Mouse (Mus musculus): Measurements from ENCODE around the gene Tmtc3. TPM values are rescaled to one million over a fixed set of nuclear protein-coding genes. Genes with fewer than 3 reads are reported as not detected.

Gene Tmtc3
- not detected in 2 replicates for polyA plus RNA-seq (2012; ENCODE audit: insufficient read depth, insufficient read length, low replicate concordance, missing spikeins)

DNA sequence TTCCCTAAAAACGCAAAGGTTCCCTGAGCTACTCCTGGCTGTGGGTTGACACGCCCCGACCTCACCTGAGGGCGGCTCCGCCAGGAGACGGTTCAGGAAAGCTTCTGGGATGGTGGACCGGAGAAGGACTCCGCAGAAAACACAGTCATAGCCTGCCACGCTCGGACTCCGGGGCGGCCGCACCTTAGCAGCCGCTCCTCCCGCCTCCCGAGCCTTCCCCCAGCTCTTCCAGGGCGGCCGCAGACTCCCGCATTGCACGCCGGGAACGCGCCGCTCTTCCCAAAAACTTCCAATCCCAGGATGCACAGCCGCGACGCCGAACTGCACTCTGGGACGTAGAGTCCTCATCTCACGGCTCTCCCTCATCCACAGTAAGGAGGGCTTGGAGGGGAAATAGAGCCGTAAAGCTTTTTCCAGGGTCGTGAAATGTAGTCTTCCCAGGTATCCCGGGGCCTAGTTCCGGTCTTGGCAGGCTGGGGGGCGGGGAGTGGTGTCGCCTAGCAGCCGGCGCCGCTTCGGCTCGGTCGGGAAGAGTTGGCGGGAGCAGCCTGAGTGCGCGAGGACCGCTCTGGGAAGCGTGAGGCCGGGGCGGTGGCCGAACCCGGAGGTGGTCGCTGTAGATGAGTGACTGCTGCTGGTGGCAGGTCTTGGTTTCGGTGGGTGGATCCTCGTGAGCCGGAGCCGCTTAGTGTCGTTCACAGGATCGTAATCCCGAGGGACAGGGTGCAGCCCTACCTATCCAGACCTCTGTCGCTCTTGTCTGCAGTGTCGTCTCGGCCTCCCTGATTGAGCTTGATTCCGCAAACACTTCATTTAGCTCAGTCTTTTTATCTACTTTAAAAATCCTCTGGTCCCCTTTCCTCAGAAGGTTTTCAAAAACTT is at the start of gene Tmtc3, which contains the start of gene Cep290:
Tmtc3 (minus strand) TSS at position 254 of the 882 bp plus-strand sequence.
Cep290 (plus strand) TSS at position 462 of the 882 bp plus-strand sequence.
- peak within 1 kb of the TSS; percentile 78 for H3K4me3 ChIP-seq (ENCODE audit: insufficient read depth, low read depth, low read length)
- WGBS = under 1% methylated on average over 63 of the region's 63 CpGs
- no peak within 1 kb of the TSS for H3K27ac ChIP-seq (ENCODE audit: insufficient read depth, low read depth, low read length)
- TF ChIP-seq CTCF (IDR thresholded peaks at IDR 0.05; ENCODE audit: insufficient read depth, low read depth, low read length) (no peak), POLR2A (IDR thresholded peaks at IDR 0.05; ENCODE audit: insufficient read depth, low read depth, low read length) (peak; percentile 63)
- 0 out of 2 replicates have a peak, but pooled peaks cover 2% of the 10 kb centered on the region for H3K4me1 ChIP-seq (ENCODE audit: control insufficient read depth, insufficient read depth, low read length)

DNA sequence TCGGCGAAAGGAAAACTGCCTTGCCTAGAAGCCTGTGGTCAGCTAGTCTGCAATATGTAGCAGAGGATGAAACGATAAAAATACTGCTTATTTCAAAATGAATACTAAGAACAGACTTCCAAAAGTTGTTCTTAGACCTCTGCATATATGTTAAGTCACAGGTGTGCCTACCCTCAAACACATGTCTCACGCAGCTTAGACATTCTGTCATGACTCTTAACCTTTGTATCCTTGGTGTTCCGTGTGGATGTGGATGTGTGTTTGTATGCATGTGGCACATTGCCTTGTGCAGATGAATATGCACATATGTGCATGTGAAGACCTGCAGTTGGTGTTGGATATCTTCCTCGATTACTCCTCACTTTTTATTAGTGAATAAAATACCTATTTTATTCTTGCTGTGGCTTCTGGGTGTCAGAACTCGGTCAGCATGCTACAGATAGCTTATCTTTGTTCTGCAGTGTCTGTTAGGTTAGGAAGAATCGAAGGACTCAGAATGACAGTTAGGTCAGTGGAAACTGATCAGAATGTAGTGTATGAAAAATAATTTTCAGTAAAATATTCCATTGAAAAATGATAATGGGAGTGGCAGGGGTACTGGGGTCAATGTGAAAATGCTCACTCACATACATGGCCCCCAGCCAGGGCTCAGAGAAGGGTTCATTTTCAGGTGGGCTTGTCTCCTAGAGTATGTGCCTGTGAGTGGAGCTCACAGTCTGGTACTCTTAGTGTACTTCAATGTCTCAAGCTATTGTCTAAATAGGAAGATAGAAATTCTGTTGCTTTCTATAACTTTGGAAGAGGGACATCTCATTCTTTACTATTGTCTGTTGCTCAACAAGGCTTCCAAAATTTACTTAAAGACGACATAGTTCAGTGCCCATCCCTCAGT is 37.6 kb upstream of the Tmtc3 start:
- 95% methylated on average over 9 of the region's 9 CpGs for WGBS
- H3K4me1 ChIP-seq (ENCODE audit: control insufficient read depth, insufficient read depth, low read length) = no peaks in the 10 kb centered on the region

DNA sequence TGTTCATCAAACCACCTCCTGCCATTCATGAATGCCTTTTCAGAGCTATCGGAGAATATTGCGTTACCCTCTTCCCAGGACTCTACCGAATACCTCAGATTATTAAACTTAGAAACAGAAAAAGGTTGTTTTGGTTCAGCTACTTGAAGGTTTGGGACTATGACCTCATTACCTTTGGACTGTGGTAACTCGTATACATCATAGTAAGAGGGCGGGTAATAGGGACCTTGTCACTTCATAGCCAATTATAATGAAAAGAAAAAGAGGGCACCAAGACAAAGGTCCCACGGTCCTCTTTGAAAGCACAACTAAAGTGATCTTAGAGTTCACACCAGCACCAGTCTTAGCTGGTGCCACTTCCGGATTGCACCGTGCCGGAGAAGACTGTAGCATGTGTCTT is 35.2 kb upstream of the Tmtc3 start:
- 70% methylated on average over 9 of the region's 9 CpGs for WGBS
- TF ChIP-seq CTCF (IDR thresholded peaks at IDR 0.05; ENCODE audit: insufficient read depth, low read depth, low read length) (no peak), POLR2A (IDR thresholded peaks at IDR 0.05; ENCODE audit: insufficient read depth, low read depth, low read length) (no peak)
- Histone ChIP-seq H3K4me1 (ENCODE audit: control insufficient read depth, insufficient read depth, low read length) (no peaks in the 10 kb centered on the region), H3K4me3 (ENCODE audit: insufficient read depth, low read depth, low read length) (no peak overlapping the region), H3K27ac (ENCODE audit: insufficient read depth, low read depth, low read length) (no peak overlapping the region)

More for the DNA sequence above, 37.6 kb upstream of the Tmtc3 start:
- Histone ChIP-seq H3K27ac (ENCODE audit: insufficient read depth, low read depth, low read length) (no peak overlapping the region), H3K4me3 (ENCODE audit: insufficient read depth, low read depth, low read length) (no peak overlapping the region)
- TF ChIP-seq CTCF (IDR thresholded peaks at IDR 0.05; ENCODE audit: insufficient read depth, low read depth, low read length) (no peak), POLR2A (IDR thresholded peaks at IDR 0.05; ENCODE audit: insufficient read depth, low read depth, low read length) (no peak)

DNA sequence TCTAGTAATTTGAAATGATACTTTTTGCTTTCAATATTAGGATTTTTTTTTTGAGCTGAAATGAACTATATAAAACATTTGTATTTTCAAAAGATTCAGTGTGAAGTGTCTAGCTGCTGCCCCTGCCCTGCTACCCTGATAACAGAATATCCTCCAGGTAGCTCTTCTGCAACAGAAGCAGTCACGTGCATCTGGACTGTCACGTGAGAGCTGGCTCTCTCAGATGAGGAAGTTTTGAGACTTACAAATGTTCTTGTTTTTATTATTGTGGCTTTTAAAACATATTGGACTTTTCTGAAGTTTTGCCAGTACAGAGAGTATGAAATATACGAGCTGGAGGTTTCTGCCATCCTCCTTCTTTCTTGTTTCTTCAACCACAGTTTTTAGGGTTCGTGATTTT is 34.5 kb upstream of the Tmtc3 start:
- 89% methylated on average over 4 of the region's 4 CpGs for WGBS
- Histone ChIP-seq H3K4me3 (ENCODE audit: insufficient read depth, low read depth, low read length) (no peak overlapping the region), H3K4me1 (ENCODE audit: control insufficient read depth, insufficient read depth, low read length) (no peaks in the 10 kb centered on the region), H3K27ac (ENCODE audit: insufficient read depth, low read depth, low read length) (no peak overlapping the region)
- TF ChIP-seq CTCF (IDR thresholded peaks at IDR 0.05; ENCODE audit: insufficient read depth, low read depth, low read length) = no peak
- TF ChIP-seq POLR2A (IDR thresholded peaks at IDR 0.05; ENCODE audit: insufficient read depth, low read depth, low read length) = no peak

DNA sequence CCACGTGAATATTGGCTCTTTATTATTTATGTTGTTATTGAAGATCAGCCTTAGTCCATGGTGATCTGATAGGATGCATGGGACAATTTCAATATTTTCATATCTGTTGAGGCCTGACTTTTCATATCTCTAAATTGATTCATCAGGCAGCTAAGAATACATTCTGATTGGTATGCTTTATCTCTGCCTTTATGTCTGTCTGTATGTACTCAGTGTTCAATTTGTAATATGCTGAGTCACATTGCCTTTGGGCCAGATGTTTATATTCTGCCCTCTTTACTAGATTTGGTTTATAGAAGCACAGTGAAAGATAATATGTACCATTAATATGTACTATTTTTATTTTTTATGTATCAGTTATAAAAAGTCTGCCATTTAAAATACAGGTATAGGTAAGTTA is 21.0 kb upstream of the Tmtc3 start:
- WGBS = 94% methylated on average over 1 of the region's 1 CpGs
- Histone ChIP-seq H3K4me1 (ENCODE audit: control insufficient read depth, insufficient read depth, low read length) (no peaks in the 10 kb centered on the region), H3K27ac (ENCODE audit: insufficient read depth, low read depth, low read length) (no peak overlapping the region), H3K4me3 (ENCODE audit: insufficient read depth, low read depth, low read length) (no peak overlapping the region)
- TF ChIP-seq CTCF (IDR thresholded peaks at IDR 0.05; ENCODE audit: insufficient read depth, low read depth, low read length) (no peak), POLR2A (IDR thresholded peaks at IDR 0.05; ENCODE audit: insufficient read depth, low read depth, low read length) (no peak)

DNA sequence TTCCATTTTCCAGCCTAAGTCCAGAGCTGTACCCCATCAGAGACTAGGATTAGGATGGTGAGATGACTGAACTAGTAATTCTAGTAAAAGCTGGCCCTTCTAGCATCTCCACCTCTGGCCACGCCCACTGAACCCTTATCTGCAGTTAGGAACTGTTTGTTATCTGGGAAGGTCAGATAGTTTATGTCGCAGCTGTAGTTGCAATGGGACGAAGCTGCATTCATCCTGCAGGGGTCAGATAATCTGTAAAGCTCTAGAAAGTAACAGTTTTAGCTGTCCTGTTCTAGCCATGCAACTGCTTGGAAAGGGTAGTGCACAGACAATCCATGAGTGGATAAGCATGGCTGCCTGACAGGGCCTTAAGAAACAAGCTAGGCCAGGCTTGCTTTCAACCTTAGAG is 11.2 kb upstream of the Tmtc3 start:
- TF ChIP-seq POLR2A (IDR thresholded peaks at IDR 0.05; ENCODE audit: insufficient read depth, low read depth, low read length) (no peak), CTCF (IDR thresholded peaks at IDR 0.05; ENCODE audit: insufficient read depth, low read depth, low read length) (no peak)
- 95% methylated on average over 3 of the region's 3 CpGs for WGBS
- no peaks in the 10 kb centered on the region for H3K4me1 ChIP-seq (ENCODE audit: control insufficient read depth, insufficient read depth, low read length)
- no peak overlapping the region for H3K4me3 ChIP-seq (ENCODE audit: insufficient read depth, low read depth, low read length)
- no peak overlapping the region for H3K27ac ChIP-seq (ENCODE audit: insufficient read depth, low read depth, low read length)

DNA sequence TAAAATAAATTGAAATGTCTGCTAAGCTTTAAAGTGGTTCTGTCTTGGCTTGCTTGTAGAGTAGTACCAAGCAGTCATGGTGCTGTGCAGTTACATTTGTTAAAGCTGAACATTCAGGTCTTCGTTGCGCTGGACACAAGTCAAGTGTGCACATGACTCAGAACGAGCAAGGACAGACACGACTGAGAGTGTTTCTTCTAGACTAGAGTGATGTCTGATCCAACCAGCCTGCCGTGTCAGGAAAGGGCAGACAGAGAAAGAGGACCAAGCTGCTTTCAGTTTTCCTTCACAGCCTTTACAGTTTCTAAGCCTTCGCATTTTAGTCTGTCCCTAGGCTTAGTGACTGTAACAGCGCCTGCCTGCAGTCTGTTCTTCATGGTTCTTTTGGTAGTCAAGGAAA is 4.8 kb upstream of the Tmtc3 start:
- Histone ChIP-seq H3K27ac (ENCODE audit: insufficient read depth, low read depth, low read length) (no peak overlapping the region), H3K4me1 (ENCODE audit: control insufficient read depth, insufficient read depth, low read length) (no peaks in the 10 kb centered on the region), H3K4me3 (ENCODE audit: insufficient read depth, low read depth, low read length) (no peak overlapping the region)
- no peak for TF ChIP-seq POLR2A (IDR thresholded peaks at IDR 0.05; ENCODE audit: insufficient read depth, low read depth, low read length)
- no peak for TF ChIP-seq CTCF (IDR thresholded peaks at IDR 0.05; ENCODE audit: insufficient read depth, low read depth, low read length)
- 91% methylated on average over 7 of the region's 7 CpGs for WGBS

DNA sequence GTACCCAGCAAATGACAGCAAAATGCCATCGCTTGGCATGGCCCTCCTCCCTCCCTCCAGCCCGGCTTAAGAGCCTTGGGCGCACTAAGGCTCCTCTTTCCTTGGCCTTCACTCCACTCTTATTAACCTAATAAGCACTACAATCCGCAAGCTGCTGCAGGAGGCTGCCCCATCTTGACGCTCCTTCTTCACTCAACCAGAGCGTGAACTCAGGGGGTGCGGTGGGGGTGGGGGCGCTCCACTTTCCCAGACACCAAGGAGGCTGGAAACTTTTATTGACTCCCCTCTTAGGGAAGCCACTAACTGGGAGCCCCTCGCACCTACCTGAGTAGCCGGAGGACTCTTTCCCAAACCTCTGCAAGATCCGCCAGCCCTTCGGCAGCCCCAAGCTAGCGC is 451 bp downstream of the Tmtc3 start:
- H3K27ac ChIP-seq (ENCODE audit: insufficient read depth, low read depth, low read length) = no peak overlapping the region
- H3K4me3 ChIP-seq (ENCODE audit: insufficient read depth, low read depth, low read length) = peak overlapping the region; percentile 78
- WGBS = under 1% methylated on average over 13 of the region's 13 CpGs
- H3K4me1 ChIP-seq (ENCODE audit: control insufficient read depth, insufficient read depth, low read length) = 0 out of 2 replicates have a peak, but pooled peaks cover 2% of the 10 kb centered on the region
- no peak for TF ChIP-seq POLR2A (IDR thresholded peaks at IDR 0.05; ENCODE audit: insufficient read depth, low read depth, low read length)
- TF ChIP-seq CTCF (IDR thresholded peaks at IDR 0.05; ENCODE audit: insufficient read depth, low read depth, low read length) = no peak
